Mouse (Mus musculus) embryonic fibroblast, embryonic 13.5 days (primary cell): ENCODE data around the gene Ebf1. TPM values are rescaled to one million over a fixed set of nuclear protein-coding genes. Genes with fewer than 3 reads are reported as not detected.
A peak's percentile ranks its signal among the peaks of the same experiment; 100 is the strongest.

Source experiments
- H3K27ac ChIP-seq: 2 replicates; pipeline ENCODE4 v1.5.1; 2012; ENCODE audit warnings: low read length, control low read depth, inconsistent platforms; ENCODE audit not compliant: insufficient read depth
- H3K4me1 ChIP-seq: 2 replicates; pipeline ENCODE4 v1.6.1; 2011; ENCODE audit warnings: low read length; ENCODE audit not compliant: control insufficient read depth, insufficient read depth
- H3K4me3 ChIP-seq: 2 replicates; pipeline ENCODE4 v1.5.1; 2011; ENCODE audit warnings: mild to moderate bottlenecking, control low read depth, low read length; ENCODE audit not compliant: insufficient read depth
- CTCF ChIP-seq: IDR thresholded peaks from 2 replicates; pipeline ENCODE4 v1.5.1; 2011; ENCODE audit warnings: mild to moderate bottlenecking, control low read depth, low read length, moderate library complexity, borderline replicate concordance; ENCODE audit not compliant: insufficient read depth
- POLR2A ChIP-seq: IDR thresholded peaks from 2 replicates; pipeline ENCODE4 v1.6.1; 2011; ENCODE audit warnings: low read depth, mild to moderate bottlenecking, control low read depth, low read length, moderate library complexity
- polyA plus RNA-seq: library from polyadenylated mRNA; stranded (reverse); fragments of >200 nt; gene quantifications from 2 replicates; pipeline ENCODE4 v1.2.4, GENCODE M21; 2011; ENCODE audit warnings: low read depth; ENCODE audit not compliant: missing spikeins, insufficient read length

Ebf1 gene
- polyA plus RNA-seq, 1 experiment: 55.9 TPM

DNA sequence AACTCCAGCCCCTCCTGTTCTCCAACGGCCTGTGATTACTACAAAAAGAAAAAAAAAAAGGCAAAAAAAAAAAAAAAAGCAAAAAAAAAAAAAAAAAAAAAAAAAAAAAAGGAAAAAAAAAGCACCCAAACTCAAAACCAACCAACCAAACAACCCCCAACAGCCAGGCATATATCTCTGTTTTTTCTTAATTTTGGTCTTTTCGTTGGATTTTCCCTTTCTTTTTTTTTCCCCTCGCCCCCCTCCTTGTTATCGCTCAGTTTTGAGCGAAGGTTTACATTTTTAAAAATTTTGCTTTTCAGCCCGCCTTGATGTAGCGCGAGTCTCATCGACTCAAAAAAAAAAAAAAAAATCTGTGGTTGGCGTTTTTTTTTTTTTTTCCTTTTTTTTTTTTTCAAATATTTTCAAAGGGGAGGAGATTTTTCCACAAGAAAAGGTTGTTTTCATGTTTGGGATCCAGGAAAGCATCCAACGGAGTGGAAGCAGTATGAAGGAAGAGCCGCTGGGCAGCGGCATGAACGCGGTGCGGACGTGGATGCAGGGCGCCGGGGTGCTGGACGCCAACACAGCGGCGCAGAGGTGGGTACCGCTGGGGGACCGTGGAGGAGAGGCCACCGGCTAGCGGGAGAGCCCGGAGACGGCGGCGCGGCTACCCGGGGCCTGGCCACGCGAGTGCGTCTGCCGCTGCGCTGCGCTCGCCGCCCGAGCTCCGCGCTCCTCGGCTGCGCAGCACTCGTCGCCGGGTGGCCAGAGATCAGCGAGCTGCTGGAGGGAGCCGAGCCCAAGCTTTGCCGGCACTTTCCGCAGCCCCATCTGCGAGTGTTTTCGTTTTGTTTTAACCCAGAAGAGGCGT is 843 bp downstream of the Ebf1 start:
- H3K4me1 ChIP-seq: no peaks in the 10 kb centered on the region
- TF ChIP-seq CTCF (no peak), POLR2A (peak; percentile 72)
- peak overlapping the region; percentile 78 for H3K4me3 ChIP-seq
- H3K27ac ChIP-seq: peak overlapping the region; percentile 82

DNA sequence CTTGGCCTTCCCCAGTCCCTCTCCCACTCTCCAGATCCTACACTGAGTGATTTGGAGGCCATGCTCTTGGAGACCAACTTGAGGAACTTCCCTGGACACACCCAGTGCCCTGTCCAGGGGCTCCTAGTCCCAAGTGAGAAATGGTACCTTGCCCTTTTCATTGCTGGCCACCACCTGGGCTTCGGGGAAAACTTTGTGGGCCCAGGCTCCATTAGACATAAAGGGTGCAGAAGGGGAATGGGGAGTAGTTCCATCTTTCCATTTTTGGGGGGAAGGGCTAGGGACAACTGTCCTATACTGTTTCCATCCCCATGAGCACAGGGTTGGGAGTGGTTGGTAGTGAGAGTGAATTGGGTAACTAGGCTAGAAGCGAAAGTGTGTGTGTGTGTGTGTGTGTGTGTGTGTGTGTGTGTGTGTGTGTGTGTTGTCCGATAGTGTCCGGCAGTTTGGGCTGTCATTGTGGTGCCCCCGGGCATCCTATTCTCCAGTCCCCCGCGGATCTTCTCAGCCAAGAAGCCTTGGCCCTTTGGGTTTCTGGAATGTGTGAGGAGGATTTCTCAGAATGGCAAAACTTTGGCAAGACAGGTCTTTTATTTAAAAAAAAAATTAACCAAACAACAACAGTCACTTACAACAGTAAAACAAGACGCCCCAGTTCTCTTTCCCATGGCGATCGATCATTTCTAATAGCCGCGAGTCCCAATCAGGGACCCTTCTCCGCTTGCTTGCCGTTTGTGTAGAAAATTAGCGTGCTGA is 2.2 kb downstream of the Ebf1 start:
- TF ChIP-seq POLR2A (peak; percentile 30; the same call in 1 of the 2 replicates), CTCF (no peak)
- H3K27ac ChIP-seq: peak overlapping the region; percentile 17; the same call in 1 of the 2 replicates
- H3K4me3 ChIP-seq: peak overlapping the region; percentile 47
- H3K4me1 ChIP-seq: no peaks in the 10 kb centered on the region

DNA sequence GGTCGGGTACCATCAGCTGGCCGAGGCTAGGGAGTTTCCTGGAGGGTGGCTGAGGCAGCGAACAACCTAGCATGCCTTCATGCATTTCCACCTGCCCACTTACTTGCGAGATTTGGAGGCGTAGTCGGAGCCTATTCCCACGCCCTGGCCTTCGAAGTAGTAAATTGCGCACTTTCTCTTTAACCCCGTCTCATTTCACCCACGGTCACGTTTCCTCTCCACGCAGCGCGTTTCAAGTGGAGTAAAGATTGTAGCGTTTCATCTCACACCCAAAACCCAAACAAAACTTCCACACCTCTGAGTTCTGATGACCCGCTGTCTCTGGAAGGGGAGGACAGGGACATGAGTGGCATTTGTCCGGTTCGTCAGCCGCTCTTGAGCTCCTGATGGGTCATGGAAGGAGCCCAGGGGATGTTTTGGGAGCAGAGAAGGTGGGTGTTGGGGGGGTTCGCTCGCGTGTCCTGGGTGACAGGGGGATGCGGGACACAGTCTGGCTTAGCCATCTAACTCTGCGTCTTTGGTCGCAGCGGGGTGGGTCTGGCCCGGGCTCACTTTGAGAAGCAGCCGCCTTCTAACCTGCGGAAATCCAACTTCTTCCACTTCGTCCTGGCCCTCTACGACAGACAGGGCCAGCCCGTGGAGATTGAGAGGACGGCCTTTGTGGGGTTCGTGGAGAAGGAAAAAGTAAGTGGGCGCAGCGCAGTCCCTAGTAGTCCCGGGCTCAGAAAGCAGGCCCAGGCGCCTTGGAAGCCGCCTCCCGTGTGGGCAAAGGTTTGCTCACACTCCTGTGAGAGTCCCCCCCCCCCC is 3.0 kb downstream of the Ebf1 start:
- TF ChIP-seq CTCF (no peak), POLR2A (peak; percentile 21; the same call in 1 of the 2 replicates)
- Histone ChIP-seq H3K4me1 (peaks cover 2% of the 10 kb centered on the region; the same call in 1 of the 2 replicates), H3K27ac (no peak overlapping the region), H3K4me3 (peak overlapping the region; percentile 47)

DNA sequence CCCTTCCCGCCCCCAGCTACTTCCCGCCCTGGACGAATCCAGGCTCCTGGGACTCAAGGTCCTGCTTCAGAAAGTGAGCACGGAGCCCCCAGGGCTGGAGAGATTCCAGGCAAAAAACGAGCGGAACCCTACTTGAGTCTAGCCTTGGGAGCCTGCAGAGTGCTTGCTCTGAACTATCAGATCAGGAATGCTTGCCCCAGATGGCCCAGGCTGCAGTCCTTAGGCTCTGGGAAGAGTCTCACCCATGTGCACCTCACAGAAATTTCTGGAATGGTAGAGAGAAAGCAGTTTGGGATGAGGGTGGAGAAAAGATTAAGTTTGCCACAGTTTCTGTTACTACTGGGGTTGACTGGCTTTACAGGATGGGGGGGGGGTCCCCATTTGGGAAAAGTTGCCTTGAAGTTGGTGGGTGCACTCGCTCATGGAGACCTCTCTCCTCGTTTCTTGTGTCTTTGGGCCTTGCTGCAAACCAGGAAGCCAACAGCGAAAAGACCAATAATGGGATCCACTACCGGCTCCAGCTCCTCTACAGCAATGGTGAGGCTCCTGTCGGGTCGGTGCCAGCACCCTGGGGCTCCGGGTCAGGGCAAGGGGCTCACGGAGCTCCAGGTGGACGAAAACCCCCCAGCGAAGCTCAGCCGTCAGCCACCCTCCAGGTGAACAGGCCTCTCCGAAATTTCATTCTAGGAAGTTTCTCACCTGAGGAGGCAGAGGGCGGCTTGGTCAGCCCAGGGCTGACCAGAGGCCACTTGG is 3.8 kb downstream of the Ebf1 start:
- Histone ChIP-seq H3K4me1 (peaks cover 2% of the 10 kb centered on the region; the same call in 1 of the 2 replicates), H3K4me3 (no peak overlapping the region; the same call in 1 of the 2 replicates), H3K27ac (no peak overlapping the region)
- TF ChIP-seq CTCF: no peak

DNA sequence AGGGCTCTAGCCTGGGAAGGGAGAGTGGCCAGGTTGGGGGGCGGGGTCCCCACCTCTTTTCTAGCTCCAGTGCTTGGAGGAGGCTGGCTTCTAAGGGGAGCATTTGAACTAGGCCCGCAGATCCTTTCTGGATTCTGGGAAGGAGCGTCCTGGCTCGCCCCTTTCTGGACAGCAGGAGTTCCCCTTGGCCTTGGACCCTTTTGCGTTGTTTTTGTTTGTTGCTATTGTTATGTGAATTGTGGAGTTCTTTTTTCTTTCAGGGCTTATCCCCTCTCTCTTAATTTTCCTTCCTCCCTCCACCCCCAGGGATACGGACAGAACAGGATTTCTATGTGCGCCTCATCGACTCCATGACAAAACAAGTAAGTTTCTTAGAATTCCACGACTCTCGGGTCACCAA is 4.5 kb downstream of the Ebf1 start:
- Histone ChIP-seq H3K4me3 (no peak overlapping the region), H3K27ac (no peak overlapping the region), H3K4me1 (peaks cover 2% of the 10 kb centered on the region; the same call in 1 of the 2 replicates)
- TF ChIP-seq POLR2A (no peak), CTCF (no peak)

DNA sequence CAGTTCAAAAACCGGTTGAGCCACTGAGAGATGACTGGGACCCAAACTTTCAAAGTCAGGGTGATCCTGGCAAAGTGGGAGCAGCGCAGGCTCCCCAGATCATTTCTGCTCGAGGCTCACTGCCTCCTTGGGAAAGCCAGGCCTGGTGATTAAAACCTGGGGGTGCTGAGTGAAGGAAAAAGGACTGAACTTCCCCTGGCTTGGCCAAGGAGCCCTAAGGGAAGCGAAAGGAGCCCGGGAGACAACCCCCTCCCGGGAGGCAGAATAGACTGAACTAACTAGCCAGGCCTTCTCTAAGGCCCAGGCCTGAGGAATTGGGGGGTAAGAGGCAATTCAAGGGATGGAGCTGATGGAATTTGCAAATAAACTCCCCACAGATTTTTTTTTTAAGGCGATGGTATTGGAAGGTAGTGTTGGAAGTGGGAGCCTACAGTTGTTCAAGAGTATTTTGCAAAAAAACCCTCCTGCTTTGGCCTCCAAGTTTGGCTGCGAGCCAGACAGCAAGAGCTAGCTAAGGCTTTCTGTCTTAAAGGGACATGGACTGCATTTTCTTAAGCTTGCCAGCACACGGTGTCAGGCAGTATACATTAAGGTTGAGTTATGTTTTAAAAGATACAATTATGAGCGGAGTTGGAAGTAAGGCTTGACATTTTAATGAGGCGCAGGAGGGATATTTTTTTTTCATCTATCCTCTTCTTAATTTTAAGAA is 5.1 kb downstream of the Ebf1 start:
- Histone ChIP-seq H3K4me1 (peaks cover 2% of the 10 kb centered on the region; the same call in 1 of the 2 replicates), H3K27ac (no peak overlapping the region), H3K4me3 (no peak overlapping the region)
- TF ChIP-seq POLR2A (no peak), CTCF (no peak)

DNA sequence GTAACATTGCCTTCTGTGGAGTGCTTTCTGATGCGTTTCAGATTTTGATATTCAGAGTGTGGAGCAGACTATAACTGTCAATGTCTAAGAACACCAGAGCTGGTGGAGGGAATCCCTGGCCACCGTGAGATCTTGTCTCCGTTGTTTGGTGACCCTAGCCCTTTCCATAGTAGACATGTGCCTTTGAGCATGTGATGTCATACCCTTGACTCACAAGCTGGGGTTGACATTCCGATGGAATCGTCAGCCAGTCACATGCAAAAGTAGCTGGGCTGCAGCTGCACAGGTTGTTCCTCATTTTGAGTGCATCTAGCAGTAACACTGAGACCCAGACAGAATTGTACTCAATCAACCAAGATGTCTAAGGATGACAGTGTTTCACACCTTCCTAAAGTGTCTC is 7.4 kb downstream of the Ebf1 start:
- TF ChIP-seq CTCF: no peak
- TF ChIP-seq POLR2A: no peak
- Histone ChIP-seq H3K27ac (no peak overlapping the region), H3K4me1 (peaks cover 2% of the 10 kb centered on the region; the same call in 1 of the 2 replicates), H3K4me3 (no peak overlapping the region)

DNA sequence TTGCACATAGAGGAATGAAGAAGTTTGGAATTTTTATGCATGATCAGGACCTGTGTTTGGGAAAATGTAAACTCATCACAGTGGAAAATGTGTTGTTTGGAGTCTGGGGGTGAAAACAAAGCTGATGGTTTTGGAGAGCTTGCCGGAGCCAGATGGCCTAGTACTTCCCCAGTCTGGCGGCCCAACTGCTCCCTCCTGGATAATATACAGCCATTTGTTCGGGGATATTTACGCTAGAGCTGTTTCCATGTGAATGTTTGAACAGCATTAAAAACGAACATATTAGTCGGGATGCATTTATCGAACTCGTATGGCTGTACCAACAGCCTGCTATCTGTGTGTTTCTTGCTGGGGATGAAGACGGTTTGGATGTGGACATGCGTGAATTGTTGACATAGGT is 8.9 kb downstream of the Ebf1 start:
- Histone ChIP-seq H3K4me3 (no peak overlapping the region), H3K27ac (no peak overlapping the region)
- no peak for TF ChIP-seq CTCF
- TF ChIP-seq POLR2A: no peak

More for the DNA sequence above, 8.9 kb downstream of the Ebf1 start:
- H3K4me1 ChIP-seq: peaks cover 2% of the 10 kb centered on the region; the same call in 1 of the 2 replicates
